Mouse (Mus musculus) megakaryocyte progenitor cell, adult 5-6 weeks (primary cell): ENCODE results near the gene Sorbs1. TPM values are rescaled to one million over a fixed set of nuclear protein-coding genes. Genes with fewer than 3 reads are reported as not detected.
A peak's percentile ranks its signal among the peaks of the same experiment; 100 is the strongest.

Experiments used
- ATAC-seq: replicated peaks from 2 replicates; pipeline ENCODE4 v1.8.0; 2016; ENCODE audit warnings: mild to moderate bottlenecking, moderate TSS enrichment, inconsistent platforms; ENCODE audit not compliant: poor library complexity
- total RNA-seq, 2 experiments: library from RNA; stranded (forward) in 1 of 2; stranded (reverse) in 1 of 2; fragments of 157-497, 149-512 nt in 1 of 2; fragments of 200-1000 nt in 1 of 2; gene quantifications; 2 replicates each; pipeline versions ENCODE4 v1.2.3 to v1.2.4; 2015 to 2017

Gene Sorbs1
- total RNA-seq, 2 experiments from 2014 or later: 0.42 to 3.3 TPM

- ATAC-seq: no peak
Observed at GRCm38 (mm10) chr19:40414386-40414785, 99.2 kb downstream of the Sorbs1 start.

GRCm38 (mm10) chr19:40411379-40411813 is 102.2 kb downstream of the Sorbs1 start:
- ATAC-seq: no peak

GRCm38 (mm10) chr19:40410511-40410910 is 103.1 kb downstream of the Sorbs1 start:
- ATAC-seq: no peak

- no peak; the same call in 1 of the 2 replicates for ATAC-seq
Observed at GRCm38 (mm10) chr19:40410109-40410508, 103.5 kb downstream of the Sorbs1 start.

GRCm38 (mm10) chr19:40409500-40410035 is 104.0 kb downstream of the Sorbs1 start:
- ATAC-seq: no peak

GRCm38 (mm10) chr19:40407186-40407585 is 106.4 kb downstream of the Sorbs1 start:
- no peak for ATAC-seq

GRCm38 (mm10) chr19:40406661-40407060 is 106.9 kb downstream of the Sorbs1 start:
- ATAC-seq: no peak

GRCm38 (mm10) chr19:40405808-40406207 is 107.8 kb downstream of the Sorbs1 start:
- no peak for ATAC-seq

GRCm38 (mm10) chr19:40404582-40404981 is 109.0 kb downstream of the Sorbs1 start:
- ATAC-seq: peak; percentile 62

- ATAC-seq: no peak
Observed at GRCm38 (mm10) chr19:40403999-40404398, 109.6 kb downstream of the Sorbs1 start.

GRCm38 (mm10) chr19:40402155-40402963 is 111.2 kb downstream of the Sorbs1 start:
- ATAC-seq: no peak

- peak; percentile 94 for ATAC-seq
Observed at GRCm38 (mm10) chr19:40401213-40401612, 112.4 kb downstream of the Sorbs1 start.

GRCm38 (mm10) chr19:40400426-40401030 is 113.1 kb downstream of the Sorbs1 start:
- ATAC-seq: no peak

GRCm38 (mm10) chr19:40395757-40396661 is 117.6 kb downstream of the Sorbs1 start:
- ATAC-seq: no peak

GRCm38 (mm10) chr19:40395321-40395695 is 118.3 kb downstream of the Sorbs1 start:
- ATAC-seq: peak; percentile 43; the same call in 1 of the 2 replicates

GRCm38 (mm10) chr19:40394555-40395320 is 118.8 kb downstream of the Sorbs1 start:
- ATAC-seq: peak; percentile 51

GRCm38 (mm10) chr19:40392795-40393392 is 120.7 kb downstream of the Sorbs1 start:
- no peak for ATAC-seq

- ATAC-seq: peak; percentile 91
Observed at GRCm38 (mm10) chr19:40391469-40391868, 122.1 kb downstream of the Sorbs1 start.

- ATAC-seq: no peak
Observed at GRCm38 (mm10) chr19:40386916-40387315, 126.7 kb downstream of the Sorbs1 start.

- ATAC-seq: no peak
Observed at GRCm38 (mm10) chr19:40385334-40385733, 128.2 kb downstream of the Sorbs1 start.
